Mouse (Mus musculus) intestine, embryonic 14.5 days (tissue): ENCODE measurements at regions not wholly inside any gene's neighbourhood (a gene's known extent, or its start where the extent isn't known, plus 50 kb on each side); places are given as distances from the start of the nearest gene placed in this dataset.
"Not testable (repeated sequence)": the region's sequence is repeated elsewhere in the genome, so short reads cannot be mapped to it uniquely, and the experiment has no call there.

Experiments used
- ATAC-seq: fragments of 200-750 bp; cut with Nextera tagmentation; replicated peaks from 2 replicates; pipeline ENCODE4 v1.8.0; 2017; ENCODE audit warnings: low read depth, moderate number of reproducible peaks, moderate TSS enrichment, moderate library complexity; ENCODE audit not compliant: low FRiP score, low TSS enrichment
- DNase-seq: peaks from one replicate; pipeline ENCODE4 v3.0.0-alpha.2; 2018; ENCODE audit warnings: low spot score
- H3K27ac ChIP-seq: fragments of 300-500 bp; sonication (generic); 2 replicates; pipeline ENCODE4 v1.5.1; 2014; ENCODE audit warnings: low read depth, mild to moderate bottlenecking, control low read depth
- H3K27me3 ChIP-seq: fragments of 300-500 bp; sonication (generic); replicated peaks from 2 replicates; pipeline ENCODE4 v1.6.1; 2014; ENCODE audit warnings: low read length, control low read depth; ENCODE audit not compliant: control insufficient read depth, insufficient read depth
- H3K36me3 ChIP-seq: fragments of 300-500 bp; sonication (generic); 2 replicates; pipeline ENCODE4 v1.6.1; 2014; ENCODE audit warnings: low read length, control low read depth; ENCODE audit not compliant: control insufficient read depth, insufficient read depth
- H3K4me1 ChIP-seq: fragments of 300-500 bp; sonication (generic); replicated peaks from 2 replicates; pipeline ENCODE4 v1.6.1; 2014; ENCODE audit warnings: low read length, control low read depth, mixed read lengths; ENCODE audit not compliant: control insufficient read depth, insufficient read depth
- H3K4me2 ChIP-seq: fragments of 300-500 bp; sonication (generic); 2 replicates; pipeline ENCODE4 v1.6.1; 2014; ENCODE audit warnings: low read length
- H3K4me3 ChIP-seq: fragments of 300-500 bp; sonication (generic); 2 replicates; pipeline ENCODE4 v1.5.1; 2014; ENCODE audit warnings: low read depth, low read length, control low read depth, mixed read lengths
- H3K9ac ChIP-seq: fragments of 300-500 bp; sonication (generic); 2 replicates; pipeline ENCODE4 v1.6.1; 2014; ENCODE audit warnings: mild to moderate bottlenecking, low read length
- H3K9me3 ChIP-seq: fragments of 300-500 bp; sonication (generic); 2 replicates; pipeline ENCODE4 v1.6.1; 2016; ENCODE audit warnings: low read length, control low read depth; ENCODE audit not compliant: control insufficient read depth
- WGBS: fragments of 180-500 bp; shearing (Covaris S2); extraction: QIAGEN DNeasy Blood & Tissue Kit; methylation state at CpG from one replicate; pipeline ENCODE4 v1.1.7; 2014; 5-methylcytosine and 5-hydroxymethylcytosine counted together

GRCm38 (mm10) chr13:3373522-3374220, 164.2 kb upstream of the Gdi2 start:
- not testable (repeated sequence) for H3K36me3 ChIP-seq, H3K9ac ChIP-seq, ATAC-seq, H3K4me3 ChIP-seq, H3K27ac ChIP-seq, H3K4me1 ChIP-seq, H3K27me3 ChIP-seq, H3K4me2 ChIP-seq, H3K9me3 ChIP-seq, DNase-seq
- WGBS = 49% methylated on average over 3 of the region's 3 CpGs

- no peak for DNase-seq
- Histone ChIP-seq H3K27me3 (no peaks in the 10 kb centered on the region), H3K36me3 (no peaks in the 10 kb centered on the region), H3K9me3 (no peaks in the 10 kb centered on the region), H3K4me3 (no peak overlapping the region), H3K4me1 (no peaks in the 10 kb centered on the region), H3K9ac (no peak overlapping the region), H3K4me2 (no peak overlapping the region), H3K27ac (no peak overlapping the region)
- 96% methylated on average over 7 of the region's 7 CpGs for WGBS
- no peak for ATAC-seq
Measured at GRCm38 (mm10) chr13:3374796-3375195, 163.1 kb upstream of the Gdi2 start.

- not testable (repeated sequence) for ATAC-seq
Measured at GRCm38 (mm10) chr13:3377801-3378200, 160.1 kb upstream of the Gdi2 start.

GRCm38 (mm10) chr13:3405783-3406182, 132.1 kb upstream of the Gdi2 start:
- H3K4me2 ChIP-seq, H3K4me1 ChIP-seq, H3K27ac ChIP-seq, H3K36me3 ChIP-seq, H3K27me3 ChIP-seq, ATAC-seq, H3K9me3 ChIP-seq, H3K4me3 ChIP-seq, H3K9ac ChIP-seq, DNase-seq: not testable (repeated sequence)
- 82% methylated on average over 2 of the region's 2 CpGs for WGBS

More at GRCm38 (mm10) chr13:3377801-3378200, 160.1 kb upstream of the Gdi2 start:
- H3K4me2 ChIP-seq, H3K4me3 ChIP-seq, H3K36me3 ChIP-seq, DNase-seq, H3K9ac ChIP-seq, H3K9me3 ChIP-seq, H3K4me1 ChIP-seq, H3K27ac ChIP-seq, H3K27me3 ChIP-seq: not testable (repeated sequence)
- WGBS = 51% methylated on average over 3 of the region's 3 CpGs

GRCm38 (mm10) chr13:3406236-3407017, 131.4 kb upstream of the Gdi2 start:
- not testable (repeated sequence) for H3K27me3 ChIP-seq, H3K4me3 ChIP-seq, H3K4me2 ChIP-seq, H3K36me3 ChIP-seq, H3K9me3 ChIP-seq, H3K4me1 ChIP-seq, H3K9ac ChIP-seq, H3K27ac ChIP-seq
- ATAC-seq (peak; percentile 70; the same call in 1 of the 2 replicates), DNase-seq (peak; percentile 59)
- WGBS = 40% methylated on average over 8 of the region's 8 CpGs

- not testable (repeated sequence) for H3K27me3 ChIP-seq
Measured at GRCm38 (mm10) chr13:3410281-3410680, 127.6 kb upstream of the Gdi2 start.

GRCm38 (mm10) chr13:3417026-3417425, 120.8 kb upstream of the Gdi2 start:
- DNase-seq = no peak
- Histone ChIP-seq H3K27ac (no peak overlapping the region), H3K9ac (no peak overlapping the region), H3K4me1 (no peaks in the 10 kb centered on the region), H3K27me3 (no peaks in the 10 kb centered on the region), H3K9me3 (peaks cover 5% of the 10 kb centered on the region), H3K4me3 (no peak overlapping the region), H3K4me2 (no peak overlapping the region), H3K36me3 (no peaks in the 10 kb centered on the region)
- no peak for ATAC-seq
- 85% methylated on average over 1 of the region's 1 CpGs for WGBS

More at GRCm38 (mm10) chr13:3410281-3410680, 127.6 kb upstream of the Gdi2 start:
- not testable (repeated sequence) for H3K4me1 ChIP-seq, H3K4me3 ChIP-seq, H3K36me3 ChIP-seq, H3K9ac ChIP-seq, H3K9me3 ChIP-seq, H3K27ac ChIP-seq, DNase-seq, H3K4me2 ChIP-seq
- 0 out of 2 replicates have a peak, but pooled peaks have one; percentile 53 for ATAC-seq
- whole genome bisulfite sequencing = 31% methylated on average over 3 of the region's 3 CpGs

- H3K27ac ChIP-seq, DNase-seq, H3K36me3 ChIP-seq, H3K27me3 ChIP-seq, H3K4me1 ChIP-seq, ATAC-seq, H3K9ac ChIP-seq, H3K9me3 ChIP-seq, H3K4me3 ChIP-seq, H3K4me2 ChIP-seq: not testable (repeated sequence)
- WGBS = 90% methylated on average over 6 of the region's 6 CpGs
Measured at GRCm38 (mm10) chr13:3455374-3455773, 82.5 kb upstream of the Gdi2 start.
